Mouse (Mus musculus) forebrain, embryonic 11.5 days (tissue): Measurements from ENCODE around the gene Ms4a5. TPM values are rescaled to one million over a fixed set of nuclear protein-coding genes. Genes with fewer than 3 reads are reported as not detected.
"Not testable (repeated sequence)": the region's sequence is repeated elsewhere in the genome, so short reads cannot be mapped to it uniquely, and the experiment has no call there.

Source experiments
- ATAC-seq: fragments of 200-750 bp; cut with Nextera tagmentation; replicated peaks from 2 replicates; pipeline ENCODE4 v1.8.0; 2017; ENCODE audit warnings: moderate TSS enrichment; ENCODE audit not compliant: low FRiP score
- DNase-seq: peaks from one replicate; pipeline ENCODE4 v3.0.0-alpha.2; 2017; ENCODE audit warnings: low spot score
- H3K27ac ChIP-seq: fragments of 300-500 bp; sonication (generic); 2 replicates; pipeline ENCODE4 v1.5.1; 2014; ENCODE audit warnings: low read depth, low read length
- H3K27me3 ChIP-seq: fragments of 300-500 bp; sonication (generic); 2 replicates; pipeline ENCODE4 v1.6.1; 2014; ENCODE audit warnings: mild to moderate bottlenecking, low read length, mixed read lengths; ENCODE audit not compliant: control insufficient read depth, insufficient read depth
- H3K36me3 ChIP-seq: fragments of 300-500 bp; sonication (generic); 2 replicates; pipeline ENCODE4 v1.6.1; 2014; ENCODE audit warnings: mild to moderate bottlenecking, low read length, moderate library complexity, mixed read lengths; ENCODE audit not compliant: control insufficient read depth, insufficient read depth
- H3K4me1 ChIP-seq: fragments of 300-500 bp; sonication (generic); replicated peaks from 2 replicates; pipeline ENCODE4 v1.6.1; 2014; ENCODE audit warnings: low read length, mixed read lengths; ENCODE audit not compliant: control insufficient read depth, insufficient read depth
- H3K4me2 ChIP-seq: fragments of 300-500 bp; sonication (generic); 2 replicates; pipeline ENCODE4 v1.6.1; 2014; ENCODE audit warnings: low read depth, mild to moderate bottlenecking, low read length, moderate library complexity, mixed read lengths; ENCODE audit not compliant: severe bottlenecking
- H3K4me3 ChIP-seq: fragments of 300-500 bp; sonication (generic); 2 replicates; pipeline ENCODE4 v1.5.1; 2014; ENCODE audit warnings: low read depth, low read length
- H3K9ac ChIP-seq: fragments of 300-500 bp; sonication (generic); 2 replicates; pipeline ENCODE4 v1.6.1; 2014; ENCODE audit warnings: low read length
- H3K9me3 ChIP-seq: fragments of 300-500 bp; sonication (generic); 2 replicates; pipeline ENCODE4 v1.6.1; 2016; ENCODE audit warnings: low read length, mixed read lengths; ENCODE audit not compliant: control insufficient read depth
- WGBS: fragments of 180-500 bp; shearing (Covaris S2); extraction: QIAGEN DNeasy Blood & Tissue Kit; methylation state at CpG from one replicate; pipeline ENCODE4 v1.1.7; 2014; 5-methylcytosine and 5-hydroxymethylcytosine counted together
- polyA plus RNA-seq: library from polyadenylated mRNA; unstranded; fragments of >200 nt; fragmentation: Nextera tagmentation; extraction: Ambion mirVana; gene quantifications from 2 replicates; pipeline ENCODE4 v1.2.1, GENCODE M21; 2014

Gene Ms4a5
- polyA plus RNA-seq, 1 experiment from 2014 or later: not detected

- Histone ChIP-seq H3K9me3 (no peaks in the 10 kb centered on the region), H3K36me3 (no peaks in the 10 kb centered on the region), H3K9ac (no peak overlapping the region), H3K27me3 (no peaks in the 10 kb centered on the region), H3K4me3 (no peak overlapping the region), H3K27ac (no peak overlapping the region), H3K4me2 (no peak overlapping the region), H3K4me1 (no peaks in the 10 kb centered on the region)
- WGBS: 88% methylated on average over 3 of the region's 3 CpGs
- no peak for ATAC-seq
- DNase-seq: no peak
Observed at GRCm38 (mm10) chr19:11280223-11280622, 3.5 kb downstream of the Ms4a5 start.

- Histone ChIP-seq H3K4me2 (no peak overlapping the region), H3K9me3 (no peaks in the 10 kb centered on the region), H3K9ac (no peak overlapping the region), H3K27me3 (no peaks in the 10 kb centered on the region), H3K4me1 (no peaks in the 10 kb centered on the region), H3K27ac (no peak overlapping the region), H3K4me3 (no peak overlapping the region), H3K36me3 (no peaks in the 10 kb centered on the region)
- DNase-seq: no peak
- 79% methylated on average over 5 of the region's 5 CpGs for WGBS
- no peak for ATAC-seq
Observed at GRCm38 (mm10) chr19:11276431-11276830, 7.2 kb downstream of the Ms4a5 start.

GRCm38 (mm10) chr19:11266956-11267355 is 16.7 kb downstream of the Ms4a5 start:
- Histone ChIP-seq H3K4me3 (no peak overlapping the region), H3K9me3 (no peaks in the 10 kb centered on the region), H3K9ac (no peak overlapping the region), H3K36me3 (no peaks in the 10 kb centered on the region), H3K27ac (no peak overlapping the region), H3K4me1 (no peaks in the 10 kb centered on the region), H3K4me2 (no peak overlapping the region), H3K27me3 (no peaks in the 10 kb centered on the region)
- 85% methylated on average over 4 of the region's 4 CpGs for WGBS
- ATAC-seq: no peak
- no peak for DNase-seq

GRCm38 (mm10) chr19:11266052-11266845 is 17.4 kb downstream of the Ms4a5 start, which contains the start of gene Ms4a1:
Ms4a1 (minus strand) TSS chr19:11266241.
- no peak for DNase-seq
- H3K36me3 ChIP-seq: no peaks in the 10 kb centered on the region
- H3K27me3 ChIP-seq: no peaks in the 10 kb centered on the region
- H3K4me2 ChIP-seq: no peak within 1 kb of the TSS
- no peak within 1 kb of the TSS for H3K27ac ChIP-seq
- no peak within 1 kb of the TSS for H3K9ac ChIP-seq
- no peak for ATAC-seq
- WGBS: 90% methylated on average over 8 of the region's 8 CpGs
- H3K9me3 ChIP-seq: no peaks in the 10 kb centered on the region
- H3K4me3 ChIP-seq: no peak within 1 kb of the TSS
- H3K4me1 ChIP-seq: no peaks in the 10 kb centered on the region

- Histone ChIP-seq H3K9me3 (no peaks in the 10 kb centered on the region), H3K36me3 (no peaks in the 10 kb centered on the region), H3K27me3 (no peaks in the 10 kb centered on the region), H3K4me1 (no peaks in the 10 kb centered on the region), H3K4me3 (no peak overlapping the region), H3K27ac (no peak overlapping the region), H3K9ac (no peak overlapping the region), H3K4me2 (no peak overlapping the region)
- ATAC-seq: no peak
- DNase-seq: no peak
- whole genome bisulfite sequencing: 82% methylated on average over 9 of the region's 9 CpGs
Observed at GRCm38 (mm10) chr19:11264602-11265185, 19.0 kb downstream of the Ms4a5 start.

GRCm38 (mm10) chr19:11263549-11263948 is 20.1 kb downstream of the Ms4a5 start:
- no peak overlapping the region for H3K4me3 ChIP-seq
- DNase-seq: no peak
- H3K9me3 ChIP-seq: no peaks in the 10 kb centered on the region
- no peaks in the 10 kb centered on the region for H3K36me3 ChIP-seq
- 87% methylated on average over 3 of the region's 3 CpGs for WGBS
- no peak overlapping the region for H3K4me2 ChIP-seq
- H3K27me3 ChIP-seq: no peaks in the 10 kb centered on the region
- H3K4me1 ChIP-seq: no peaks in the 10 kb centered on the region
- no peak overlapping the region for H3K9ac ChIP-seq
- ATAC-seq: no peak
- H3K27ac ChIP-seq: no peak overlapping the region

GRCm38 (mm10) chr19:11262932-11263331 is 20.7 kb downstream of the Ms4a5 start:
- not testable (repeated sequence) for H3K4me3 ChIP-seq, DNase-seq, H3K4me2 ChIP-seq, H3K9me3 ChIP-seq, H3K9ac ChIP-seq, H3K27me3 ChIP-seq, H3K27ac ChIP-seq, H3K36me3 ChIP-seq, ATAC-seq, H3K4me1 ChIP-seq
- 86% methylated on average over 4 of the region's 4 CpGs for WGBS

GRCm38 (mm10) chr19:11261522-11261921 is 22.2 kb downstream of the Ms4a5 start:
- no peak for ATAC-seq
- Histone ChIP-seq H3K4me1 (no peaks in the 10 kb centered on the region), H3K4me3 (no peak overlapping the region), H3K27me3 (no peaks in the 10 kb centered on the region), H3K9me3 (no peaks in the 10 kb centered on the region), H3K4me2 (no peak overlapping the region), H3K9ac (no peak overlapping the region), H3K27ac (no peak overlapping the region), H3K36me3 (no peaks in the 10 kb centered on the region)
- WGBS: 88% methylated on average over 2 of the region's 2 CpGs
- no peak for DNase-seq

- no peak overlapping the region for H3K4me3 ChIP-seq
- H3K4me1 ChIP-seq: no peaks in the 10 kb centered on the region
- H3K27me3 ChIP-seq: no peaks in the 10 kb centered on the region
- ATAC-seq (no peak), DNase-seq (no peak)
- no peaks in the 10 kb centered on the region for H3K36me3 ChIP-seq
- H3K27ac ChIP-seq: no peak overlapping the region
- H3K4me2 ChIP-seq: no peak overlapping the region
- H3K9me3 ChIP-seq: no peaks in the 10 kb centered on the region
- no peak overlapping the region for H3K9ac ChIP-seq
Observed at GRCm38 (mm10) chr19:11244230-11244629, 39.4 kb downstream of the Ms4a5 start.
